Comparison of ENCODE assay signal across 13 mouse cellular contexts in genomic region chr8:112191846-112192245, GRCm38 (mm10).
A peak's percentile ranks its signal among the peaks of the same experiment; 100 is the strongest.
DNase-seq lines count a peak whose midpoint lies in the region; ATAC-seq and TF ChIP-seq lines count a peak whose summit lies in the region.
"Had no signal": no experiment of that assay in that cellular context is flagged by ENCODE, and none has a peak within 500 bp of the region (broad histone marks: within the 10 kb centered on the region; RNA-seq: fewer than 3 reads in every experiment).

No protein-coding gene starts in this region.

- intact Hi-C loops in left cerebral cortex, postnatal 14 days (cut with DNase I): no loop called here

- no peaks in the 10 kb centered on the region for H3K4me1 ChIP-seq in forebrain, postnatal 0 days (ENCODE audit: insufficient read depth)
- peaks cover 6% of the 10 kb centered on the region; the same call in 1 of the 2 replicates for H3K4me1 ChIP-seq in forebrain, embryonic 10.5 days
- H3K4me1 ChIP-seq in heart, embryonic 12.5 days (replicated peaks): no peaks in the 10 kb centered on the region
- H3K4me1 ChIP-seq in liver, postnatal 0 days (ENCODE audit: insufficient read depth): no peaks in the 10 kb centered on the region
- H3K4me1 ChIP-seq: embryonic facial prominence, embryonic 15.5 days had no signal

- peak; percentile 37 for DNase-seq in forebrain, postnatal 0 days
- no peak for DNase-seq in forebrain, embryonic 10.5 days (ENCODE audit: extremely low spot score, low spot score)
- peak; percentile 41 for DNase-seq in brain, embryonic 14.5 days (ENCODE audit: low read depth)
- DNase-seq in frontal cortex, adult 2 months (ENCODE audit: extremely low spot score in 1 of 2, low spot score in 1 of 2): peak; percentile 26 to 70
- DNase-seq in left cerebral cortex, postnatal 14 days (ENCODE audit: low spot score in 2 of 2): peak; percentile 28 to 45
- DNase-seq in lung, postnatal 25 days (ENCODE audit: low spot score): no peak
- DNase-seq in liver, postnatal 0 days: no peak
- DNase-seq: gastrocnemius, postnatal 10 days; heart, postnatal 14 days had no signal

- 30% methylated on average over 3 of the region's 3 CpGs for WGBS in forebrain, postnatal 0 days
- WGBS in forebrain, embryonic 10.5 days: 90% methylated on average over 3 of the region's 3 CpGs
- 64% methylated on average over 3 of the region's 3 CpGs for WGBS in heart, embryonic 12.5 days
- WGBS in liver, postnatal 0 days (ENCODE audit: insufficient replicate concordance): 59% methylated on average over 3 of the region's 3 CpGs

- no peaks in the 10 kb centered on the region for H3K9me3 ChIP-seq in forebrain, postnatal 0 days (ENCODE audit: low read length)
- no peaks in the 10 kb centered on the region for H3K9me3 ChIP-seq in forebrain, embryonic 10.5 days
- no peaks in the 10 kb centered on the region for H3K9me3 ChIP-seq in heart, embryonic 12.5 days (replicated peaks)
- no peaks in the 10 kb centered on the region for H3K9me3 ChIP-seq in liver, postnatal 0 days (ENCODE audit: low read length)
- H3K9me3 ChIP-seq: embryonic facial prominence, embryonic 15.5 days; midbrain, embryonic 12.5 days had no signal

- TF ChIP-seq EP300 in liver, postnatal 0 days (IDR thresholded peaks at IDR 0.05; ENCODE audit: low read depth): no peak

- no peak for ATAC-seq in forebrain, postnatal 0 days
- no peak for ATAC-seq in heart, embryonic 12.5 days (ENCODE audit: insufficient number of reproducible peaks, low FRiP score)
- no peak for ATAC-seq in liver, postnatal 0 days

- TF ChIP-seq POLR2A in brain, embryonic 14.5 days (IDR thresholded peaks at IDR 0.05; ENCODE audit: borderline replicate concordance, extremely low read depth, insufficient read depth, insufficient read length, poor library complexity, severe bottlenecking): no peak

- H3K9ac ChIP-seq in forebrain, postnatal 0 days: no peak overlapping the region
- H3K9ac ChIP-seq in heart, embryonic 12.5 days: no peak overlapping the region
- H3K9ac ChIP-seq in liver, postnatal 0 days (replicated peaks): no peak overlapping the region
- H3K9ac ChIP-seq: embryonic facial prominence, embryonic 15.5 days; midbrain, embryonic 12.5 days had no signal

- no peaks in the 10 kb centered on the region for H3K27me3 ChIP-seq in forebrain, postnatal 0 days (ENCODE audit: insufficient read depth, low read length)
- H3K27me3 ChIP-seq in forebrain, embryonic 10.5 days (ENCODE audit: poor library complexity, severe bottlenecking): no peaks in the 10 kb centered on the region
- H3K27me3 ChIP-seq in heart, embryonic 12.5 days (replicated peaks): no peaks in the 10 kb centered on the region
- no peaks in the 10 kb centered on the region for H3K27me3 ChIP-seq in liver, postnatal 0 days (ENCODE audit: insufficient read depth, low read length)
- H3K27me3 ChIP-seq: embryonic facial prominence, embryonic 15.5 days; midbrain, embryonic 12.5 days had no signal

- no peak for TF ChIP-seq CTCF in forebrain, postnatal 0 days (IDR thresholded peaks at IDR 0.05; ENCODE audit: low read depth)
- no peak for TF ChIP-seq CTCF in brain, embryonic 14.5 days (IDR thresholded peaks at IDR 0.05; ENCODE audit: borderline replicate concordance, extremely low read depth, insufficient read depth, insufficient read length)
- no peak for TF ChIP-seq CTCF in liver, postnatal 0 days (IDR thresholded peaks at IDR 0.05; ENCODE audit: low read depth)

- H3K4me3 ChIP-seq in forebrain, postnatal 0 days (ENCODE audit: low read depth, low read length): no peak overlapping the region
- no peak overlapping the region for H3K4me3 ChIP-seq in forebrain, embryonic 10.5 days
- no peak overlapping the region for H3K4me3 ChIP-seq in heart, embryonic 12.5 days
- no peak overlapping the region for H3K4me3 ChIP-seq in liver, postnatal 0 days (ENCODE audit: low read depth, low read length)
- H3K4me3 ChIP-seq: embryonic facial prominence, embryonic 15.5 days; midbrain, embryonic 12.5 days had no signal

- H3K27ac ChIP-seq in forebrain, postnatal 0 days (ENCODE audit: low read depth, low read length): no peak overlapping the region
- no peak overlapping the region for H3K27ac ChIP-seq in forebrain, embryonic 10.5 days
- no peak overlapping the region for H3K27ac ChIP-seq in heart, embryonic 12.5 days (ENCODE audit: poor library complexity, severe bottlenecking)
- H3K27ac ChIP-seq in liver, postnatal 0 days (ENCODE audit: low read depth): no peak overlapping the region
- H3K27ac ChIP-seq: embryonic facial prominence, embryonic 15.5 days; midbrain, embryonic 12.5 days had no signal

- H3K36me3 ChIP-seq in forebrain, postnatal 0 days (ENCODE audit: insufficient read depth): no peaks in the 10 kb centered on the region
- H3K36me3 ChIP-seq in forebrain, embryonic 10.5 days (replicated peaks): no peaks in the 10 kb centered on the region
- H3K36me3 ChIP-seq in heart, embryonic 12.5 days: no peaks in the 10 kb centered on the region
- H3K36me3 ChIP-seq in liver, postnatal 0 days (replicated peaks; ENCODE audit: insufficient read depth, low read length): no peaks in the 10 kb centered on the region
- H3K36me3 ChIP-seq: embryonic facial prominence, embryonic 15.5 days; midbrain, embryonic 12.5 days had no signal

- H3K4me2 ChIP-seq in forebrain, postnatal 0 days (ENCODE audit: low read depth): no peak overlapping the region
- H3K4me2 ChIP-seq in heart, embryonic 12.5 days: no peak overlapping the region
- no peak overlapping the region for H3K4me2 ChIP-seq in liver, postnatal 0 days (ENCODE audit: low read depth, low read length)
- H3K4me2 ChIP-seq: embryonic facial prominence, embryonic 15.5 days; liver, embryonic 11.5 days; midbrain, embryonic 12.5 days had no signal

Comparison
In these comparisons a context has a peak if more than half of its experiments do, and no peak if none do; other contexts are left out.
1. DNase-seq: peak in forebrain, postnatal 0 days (single experiment), brain, embryonic 14.5 days (single experiment), frontal cortex, adult 2 months (2 of 2) and left cerebral cortex, postnatal 14 days (2 of 2); none in forebrain, embryonic 10.5 days (single experiment), lung, postnatal 25 days (single experiment) and liver, postnatal 0 days (single experiment).